Mouse (Mus musculus) CH12.LX (cell line): ENCODE results near the gene Arl5c. TPM values are rescaled to one million over a fixed set of nuclear protein-coding genes. Genes with fewer than 3 reads are reported as not detected.

ENCODE experiments used
- DNase-seq: peaks from one replicate; pipeline ENCODE4 v3.0.0-alpha.2; 2013; ENCODE audit errors: extremely low read depth
- H3K27ac ChIP-seq: 2 replicates; pipeline ENCODE4 v1.5.1; 2012; ENCODE audit warnings: low read depth, mild to moderate bottlenecking, control low read depth, moderate library complexity; ENCODE audit not compliant: insufficient read depth
- H3K27me3 ChIP-seq: replicated peaks from 2 replicates; pipeline ENCODE3; 2012; ENCODE audit warnings: inconsistent platforms
- H3K36me3 ChIP-seq, 2 experiments: replicated peaks in 1 of 2; 2 replicates each; pipeline versions ENCODE3 to v1.6.1; 2012; ENCODE audit warnings: inconsistent platforms in 1 of 2, low read length in 1 of 2, mild to moderate bottlenecking in 1 of 2, mixed read lengths in 1 of 2, moderate library complexity in 1 of 2; ENCODE audit not compliant: control insufficient read depth in 1 of 2, insufficient read depth in 1 of 2
- H3K4me1 ChIP-seq, 2 experiments: 2 replicates each; pipeline ENCODE4 v1.6.1; 2012; ENCODE audit warnings: inconsistent platforms in 1 of 2, moderate library complexity in 1 of 2; ENCODE audit not compliant: insufficient read depth in 2 of 2, control insufficient read depth in 1 of 2
- H3K4me2 ChIP-seq: 2 replicates; pipeline ENCODE4 v1.6.1; 2012; ENCODE audit warnings: low read depth, mild to moderate bottlenecking, control low read depth; ENCODE audit not compliant: poor library complexity, insufficient read depth, severe bottlenecking
- H3K4me3 ChIP-seq, 3 experiments: fragments of 150-350 bp in 1 of 3; sonication (generic) in 1 of 3; replicated peaks in 1 of 3; 2 replicates each; pipeline versions ENCODE3 to v1.5.1; 2011 to 2012; ENCODE audit warnings: low read depth in 2 of 3, low read length in 2 of 3, mild to moderate bottlenecking in 2 of 3, moderate library complexity in 2 of 3, control low read depth in 1 of 3, improper control_type of control experiment in 1 of 3, inconsistent platforms in 1 of 3, mixed read lengths in 1 of 3; ENCODE audit not compliant: poor library complexity in 1 of 3
- H3K79me2 ChIP-seq: replicated peaks from 2 replicates; pipeline ENCODE4 v1.6.1; 2012; ENCODE audit warnings: mild to moderate bottlenecking, moderate library complexity; ENCODE audit not compliant: control insufficient read depth, poor library complexity, insufficient read depth, severe bottlenecking; ENCODE audit errors: extremely low read depth
- H3K9ac ChIP-seq: 2 replicates; pipeline ENCODE4 v1.6.1; 2012; ENCODE audit warnings: low read depth, mild to moderate bottlenecking, control low read depth, moderate library complexity; ENCODE audit not compliant: insufficient read depth
- H3K9me3 ChIP-seq: replicated peaks from 2 replicates; pipeline ENCODE3; 2012; ENCODE audit warnings: low read length, inconsistent platforms, mixed read lengths
- E2F4 ChIP-seq: IDR thresholded peaks from 2 replicates; pipeline ENCODE4 v1.6.1; 2011; ENCODE audit warnings: low read depth, low read length, improper control_type of control experiment; ENCODE audit not compliant: insufficient replicate concordance
- ELF1 ChIP-seq: IDR thresholded peaks from 2 replicates; pipeline ENCODE4 v1.6.1; 2014; ENCODE audit warnings: low read depth, mild to moderate bottlenecking, inconsistent platforms, low read length, improper control_type of control experiment
- ETS1 ChIP-seq: conservative IDR thresholded peaks from 2 replicates; pipeline ENCODE4 v1.6.1; 2012; ENCODE audit warnings: low read depth, mild to moderate bottlenecking, inconsistent platforms, low read length, improper control_type of control experiment, moderate library complexity
- GABPA ChIP-seq: IDR thresholded peaks from 2 replicates; pipeline ENCODE4 v1.6.1; 2012; ENCODE audit warnings: low read depth, low read length, improper control_type of control experiment, inconsistent platforms; ENCODE audit not compliant: insufficient replicate concordance
- JUN ChIP-seq: IDR thresholded peaks from 2 replicates; pipeline ENCODE4 v1.6.1; 2011; ENCODE audit warnings: low read depth, mild to moderate bottlenecking, low read length, improper control_type of control experiment, moderate library complexity; ENCODE audit not compliant: insufficient read depth
- JUND ChIP-seq: conservative IDR thresholded peaks from 2 replicates; pipeline ENCODE4 v1.6.1; 2011; ENCODE audit warnings: low read depth, low read length, improper control_type of control experiment
- MAX ChIP-seq: IDR thresholded peaks from 2 replicates; pipeline ENCODE4 v1.6.1; 2011; ENCODE audit warnings: low read length, improper control_type of control experiment
- MEF2A ChIP-seq: IDR thresholded peaks from 2 replicates; pipeline ENCODE4 v1.6.1; 2014; ENCODE audit warnings: low read depth, mild to moderate bottlenecking, inconsistent platforms, low read length, improper control_type of control experiment, borderline replicate concordance
- PAX5 ChIP-seq: IDR thresholded peaks from 2 replicates; pipeline ENCODE4 v1.6.1; 2012; ENCODE audit warnings: low read length, inconsistent platforms, mixed read lengths
- POLR2AphosphoS2 ChIP-seq: IDR thresholded peaks from 2 replicates; pipeline ENCODE4 v1.6.1; 2011; ENCODE audit warnings: low read depth, low read length, improper control_type of control experiment
- ZC3H11A ChIP-seq: IDR thresholded peaks from 2 replicates; pipeline ENCODE4 v1.6.1; 2012; ENCODE audit warnings: low read depth, mild to moderate bottlenecking, inconsistent platforms, low read length, improper control_type of control experiment
- dilution Hi-C: fragments of 300-500 bp; cut with MboI; formaldehyde crosslinking; loops from 2 replicates; pipeline ENCODE4 v1.14.3; 2020; ENCODE audit warnings: low sequenced_read_pairs; ENCODE audit not compliant: extremely low pct_unique_long_range_greater_than_20kb, extremely low pct_ligation_motif_present
- in situ Hi-C: fragments of 300-500 bp; cut with MboI; formaldehyde crosslinking; loops from 3 replicates; pipeline ENCODE4 v1.14.3; 2019; ENCODE audit warnings: low sequenced_read_pairs, low pct_ligation_motif_present, low pct_unique_long_range_greater_than_20kb, mixed read lengths
- polyA plus RNA-seq: library from polyadenylated mRNA; unstranded; fragments of >175 nt; gene quantifications from 2 replicates; pipeline ENCODE4 v1.2.1, GENCODE M21; 2012; ENCODE audit warnings: low read depth; ENCODE audit not compliant: insufficient read length
- total RNA-seq, 2 experiments: library from RNA; depleted of rRNA; stranded (reverse); fragments of 300-350 nt in 1 of 2; fragments of >200 nt in 1 of 2; gene quantifications; 2 replicates each; pipeline ENCODE4 v1.2.3; 2012 to 2014

Arl5c gene
- total and polyA plus RNA-seq, 3 experiments = 28.5 to 45.5 (median 32.2) TPM

- Histone ChIP-seq H3K4me1 (peaks cover 19 to 45% of the 10 kb centered on the region in 2 experiments), H3K9ac (no peak overlapping the region), H3K36me3 (peaks cover 0 to 3% of the 10 kb centered on the region in 2 experiments), H3K4me2 (no peak overlapping the region), H3K79me2 (no peaks in the 10 kb centered on the region), H3K4me3 (no peak overlapping the region), H3K27ac (no peak overlapping the region), H3K9me3 (peaks cover 6% of the 10 kb centered on the region), H3K27me3 (no peaks in the 10 kb centered on the region)
- no peak for DNase-seq
- TF ChIP-seq ZC3H11A (no peak), MEF2A (no peak), JUN (no peak), MAX (no peak), ELF1 (no peak), JUND (no peak), E2F4 (no peak), ETS1 (no peak)
- dilution Hi-C loops (no loop called here), in situ Hi-C loops (no loop called here)
These were observed 9.1 kb upstream of the Arl5c start for GRCm38 (mm10) chr11:98005076-98005475.

GRCm38 (mm10) chr11:98004161-98004560 lies 8.2 kb upstream of the Arl5c start:
- in situ Hi-C loops = no loop called here
- no peak for DNase-seq
- Histone ChIP-seq H3K4me2 (no peak overlapping the region), H3K36me3 (peaks cover 0 to 3% of the 10 kb centered on the region in 2 experiments), H3K4me3 (no peak overlapping the region), H3K4me1 (peaks cover 25 to 53% of the 10 kb centered on the region in 2 experiments), H3K79me2 (no peaks in the 10 kb centered on the region), H3K9me3 (peaks cover 6% of the 10 kb centered on the region), H3K9ac (no peak overlapping the region), H3K27ac (no peak overlapping the region), H3K27me3 (no peaks in the 10 kb centered on the region)
- dilution Hi-C loops = no loop called here
- no peak for TF ChIP-seq PAX5
- no peak for TF ChIP-seq ELF1

GRCm38 (mm10) chr11:98003171-98003671 lies 7.2 kb upstream of the Arl5c start:
- H3K4me2 ChIP-seq = peak overlapping the region; percentile 73
- dilution Hi-C loops = no loop called here
- peaks cover 0 to 3% of the 10 kb centered on the region in 2 experiments for H3K36me3 ChIP-seq
- no peaks in the 10 kb centered on the region for H3K27me3 ChIP-seq
- 0 out of 2 replicates have a peak, but pooled peaks have one; percentile 8 for TF ChIP-seq ELF1
- no peak for TF ChIP-seq POLR2AphosphoS2
- TF ChIP-seq GABPA = no peak
- no peak overlapping the region for H3K27ac ChIP-seq
- peak overlapping the region; percentile 46 to 54 (median 49) for H3K4me3 ChIP-seq
- in situ Hi-C loops = no loop called here
- peaks cover 6% of the 10 kb centered on the region for H3K9me3 ChIP-seq
- H3K79me2 ChIP-seq = no peaks in the 10 kb centered on the region
- H3K9ac ChIP-seq = peak overlapping the region; percentile 47
- H3K4me1 ChIP-seq = peaks cover 31 to 61% of the 10 kb centered on the region in 2 experiments
- DNase-seq = peak; percentile 80
